In the genomic region with DNA sequence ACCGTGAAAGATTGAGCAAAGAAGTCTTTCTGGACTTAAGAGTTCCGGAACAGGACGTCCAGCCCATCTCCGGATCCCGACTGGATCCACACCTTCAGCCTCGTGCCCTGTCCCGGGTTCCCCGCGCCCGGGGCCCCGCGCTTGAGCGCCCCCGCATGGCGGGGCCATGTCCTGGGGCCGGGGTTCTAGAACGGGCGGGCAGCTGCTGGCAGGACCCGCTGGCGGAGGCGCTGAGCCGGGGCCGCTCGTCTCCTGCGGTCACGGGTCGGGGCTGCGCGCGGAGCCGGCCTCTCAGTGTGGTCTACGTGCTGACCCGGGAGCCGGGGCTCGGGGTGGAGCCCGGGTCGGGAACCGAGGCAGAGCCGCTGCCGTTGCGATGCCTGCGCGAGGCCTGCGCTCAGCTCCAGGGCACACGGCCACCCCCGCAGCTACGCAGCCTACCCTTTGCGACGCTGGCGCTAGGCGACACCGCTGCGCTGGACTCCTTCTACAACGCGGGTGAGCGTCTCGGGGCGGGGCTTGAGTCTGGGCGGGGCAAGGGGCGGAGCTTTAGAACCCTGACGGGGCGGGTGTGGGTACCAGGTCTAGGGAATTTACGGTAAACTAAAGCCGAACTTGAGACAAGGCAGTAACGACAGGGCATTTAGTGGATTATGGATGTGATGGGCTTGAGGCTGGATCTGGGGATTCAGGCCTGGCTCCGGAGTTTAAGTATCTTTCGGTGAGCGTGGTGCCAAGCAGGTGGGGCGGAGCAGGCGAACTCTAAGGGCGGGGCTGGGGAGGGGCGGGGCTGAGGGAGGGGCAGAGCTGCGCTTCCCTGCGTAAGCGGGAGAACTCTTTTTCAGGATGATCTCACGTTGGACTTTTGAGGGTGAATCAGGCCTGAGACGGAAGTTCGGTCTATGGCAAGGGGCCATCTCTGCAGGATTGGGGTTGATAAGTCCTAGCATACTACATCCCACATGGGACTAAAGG, we compare ENCODE assay signal across 8 mouse cellular contexts. TPM values are rescaled to one million over a fixed set of nuclear protein-coding genes. Genes with fewer than 3 reads are reported as not detected.
A peak's percentile ranks its signal among the peaks of the same experiment; 100 is the strongest.
DNase-seq lines count a peak whose midpoint lies in the region; ATAC-seq lines count a peak whose summit lies in the region.

No protein-coding gene starts in this region.

- peak overlapping the region; percentile 90 for H3K4me2 ChIP-seq in intestine, embryonic 14.5 days (ENCODE audit: low read length)

- H3K27ac ChIP-seq in intestine, embryonic 14.5 days (ENCODE audit: low read depth): peak overlapping the region; percentile 54; the same call in 1 of the 2 replicates

- WGBS in intestine, embryonic 14.5 days: under 1% methylated on average over 77 of the region's 78 CpGs

- H3K9me3 ChIP-seq in intestine, embryonic 14.5 days (ENCODE audit: control insufficient read depth, low read length): no peaks in the 10 kb centered on the region

- intact Hi-C loops in left cerebral cortex, postnatal 14 days (cut with DNase I): no loop called here

- peak overlapping the region; percentile 62 for H3K9ac ChIP-seq in intestine, embryonic 14.5 days (ENCODE audit: low read length)

- ATAC-seq in intestine, embryonic 14.5 days (replicated peaks; ENCODE audit: low FRiP score, low TSS enrichment, low read depth): peak; percentile 91
- ATAC-seq in megakaryocyte-erythroid progenitor cell, adult 5-6 weeks (replicated peaks; ENCODE audit: low FRiP score, low TSS enrichment, poor library complexity, severe bottlenecking): peak; percentile 81

- H3K4me1 ChIP-seq in intestine, embryonic 14.5 days (replicated peaks; ENCODE audit: control insufficient read depth, insufficient read depth, low read length): peaks cover 11% of the 10 kb centered on the region; the same call in 1 of the 2 replicates

- H3K4me3 ChIP-seq in intestine, embryonic 14.5 days (ENCODE audit: low read depth, low read length): peak overlapping the region; percentile 61

- H3K36me3 ChIP-seq in intestine, embryonic 14.5 days (ENCODE audit: control insufficient read depth, insufficient read depth, low read length): no peaks in the 10 kb centered on the region

- H3K27me3 ChIP-seq in intestine, embryonic 14.5 days (replicated peaks; ENCODE audit: control insufficient read depth, insufficient read depth, low read length): peaks cover 13% of the 10 kb centered on the region; the same call in 1 of the 2 replicates

- peak; percentile 96 for DNase-seq in adrenal gland, adult 2 months
- peak; percentile 93 for DNase-seq in embryo, embryonic 11 days
- DNase-seq in gastrocnemius, postnatal 25 days: peak; percentile 90
- peak; percentile 99 for DNase-seq in intestine, embryonic 14.5 days (ENCODE audit: low spot score)
- DNase-seq in left cerebral cortex, postnatal 14 days (ENCODE audit: low spot score in 2 of 2): peak; percentile 85 to 89
- peak; percentile 90 for DNase-seq in right cerebral cortex, postnatal 14 days
- peak; percentile 88 for DNase-seq in urinary bladder, postnatal 25 days (ENCODE audit: low spot score)

RNA-seq across cellular contexts. Expression of a gene that starts 0.6 kb away (rescaled TPM):
- total RNA-seq in adrenal gland, adult 2 months (2021): 10 to 100 TPM; 22.4 to 22.9 TPM
- 17.5 and 17.6 TPM in 2 replicates for polyA plus RNA-seq in adrenal gland, adult 2 months (2012; rRNA removed)
- 10 to 100 TPM in 1 of 2 experiments, 1 to 10 TPM in 1; 5.8 to 12.5 TPM for total RNA-seq in gastrocnemius, postnatal 25 days (2021)
- 2.8 and 3.2 TPM in 2 replicates for polyA plus RNA-seq in intestine, embryonic 14.5 days (2014; fragmentation: Nextera tagmentation; extraction: Ambion mirVana)
- 1 to 10 TPM; 2.3 to 5.8 TPM for total RNA-seq in left cerebral cortex, postnatal 14 days (2021)
- 10.6 and 15.9 TPM in 2 replicates for total RNA-seq in megakaryocyte-erythroid progenitor cell, adult 5-6 weeks (2014; fragmentation: Nextera tagmentation)
- total RNA-seq in megakaryocyte-erythroid progenitor cell, adult 5-6 weeks (2017): 6.9 and 7.0 TPM in 2 replicates

RNA-seq across cellular contexts. Expression of a gene that starts 21.7 kb away (rescaled TPM):
- total RNA-seq in adrenal gland, adult 2 months (2021): 1 to 10 TPM; 1.4 to 1.9 TPM
- polyA plus RNA-seq in adrenal gland, adult 2 months (2012; rRNA removed): 2.2 and 2.8 TPM in 2 replicates
- total RNA-seq in gastrocnemius, postnatal 25 days (2021): under 1 TPM; 0.29 to 0.36 TPM
- 1.5 and 2.2 TPM in 2 replicates for polyA plus RNA-seq in intestine, embryonic 14.5 days (2014; fragmentation: Nextera tagmentation; extraction: Ambion mirVana)
- total RNA-seq in left cerebral cortex, postnatal 14 days (2021): under 1 TPM in 1 of 2 experiments, not detected in 1; 0.51 TPM
- total RNA-seq in megakaryocyte-erythroid progenitor cell, adult 5-6 weeks (2014; fragmentation: Nextera tagmentation): 0.44 and 1.6 TPM in 2 replicates
- 1.9 TPM in 1 of 2 replicates, not detected in the other for total RNA-seq in megakaryocyte-erythroid progenitor cell, adult 5-6 weeks (2017)

RNA-seq across cellular contexts. Expression of a gene that starts 28.9 kb away (rescaled TPM):
- total RNA-seq in adrenal gland, adult 2 months (2021): under 1 TPM; 0.17 to 0.21 TPM
- polyA plus RNA-seq in adrenal gland, adult 2 months (2012; rRNA removed): 0.49 and 1.1 TPM in 2 replicates
- total RNA-seq in gastrocnemius, postnatal 25 days (2021): not detected
- polyA plus RNA-seq in intestine, embryonic 14.5 days (2014; fragmentation: Nextera tagmentation; extraction: Ambion mirVana): not detected in 2 replicates
- 1 to 10 TPM; 7.4 to 10.0 TPM for total RNA-seq in left cerebral cortex, postnatal 14 days (2021)
- not detected in 2 replicates for total RNA-seq in megakaryocyte-erythroid progenitor cell, adult 5-6 weeks (2014; fragmentation: Nextera tagmentation)
- not detected in 2 replicates for total RNA-seq in megakaryocyte-erythroid progenitor cell, adult 5-6 weeks (2017)

RNA-seq across cellular contexts. Expression of a gene that starts 29.3 kb away (rescaled TPM):
- 1 to 10 TPM; 1.6 to 4.0 TPM for total RNA-seq in adrenal gland, adult 2 months (2021)
- polyA plus RNA-seq in adrenal gland, adult 2 months (2012; rRNA removed): 2.5 and 5.6 TPM in 2 replicates
- not detected for total RNA-seq in gastrocnemius, postnatal 25 days (2021)
- 1.9 and 2.5 TPM in 2 replicates for polyA plus RNA-seq in intestine, embryonic 14.5 days (2014; fragmentation: Nextera tagmentation; extraction: Ambion mirVana)
- 1 to 10 TPM; 2.4 to 4.1 TPM for total RNA-seq in left cerebral cortex, postnatal 14 days (2021)
- total RNA-seq in megakaryocyte-erythroid progenitor cell, adult 5-6 weeks (2014; fragmentation: Nextera tagmentation): not detected in 2 replicates
- total RNA-seq in megakaryocyte-erythroid progenitor cell, adult 5-6 weeks (2017): not detected in 2 replicates

RNA-seq across cellular contexts. Expression of a gene that starts 36.4 kb away (rescaled TPM):
- total RNA-seq in adrenal gland, adult 2 months (2021): 10 to 100 TPM; 59.7 to 78.2 TPM
- polyA plus RNA-seq in adrenal gland, adult 2 months (2012; rRNA removed): 123 and 125 TPM in 2 replicates
- 10 to 100 TPM; 20.8 to 23.5 TPM for total RNA-seq in gastrocnemius, postnatal 25 days (2021)
- polyA plus RNA-seq in intestine, embryonic 14.5 days (2014; fragmentation: Nextera tagmentation; extraction: Ambion mirVana): 84.6 and 89.7 TPM in 2 replicates
- total RNA-seq in left cerebral cortex, postnatal 14 days (2021): 10 to 100 TPM; 81.7 to 87.9 TPM
- total RNA-seq in megakaryocyte-erythroid progenitor cell, adult 5-6 weeks (2014; fragmentation: Nextera tagmentation): 38.1 and 66.4 TPM in 2 replicates
- total RNA-seq in megakaryocyte-erythroid progenitor cell, adult 5-6 weeks (2017): 18.2 and 19.2 TPM in 2 replicates

Comparison
In these comparisons a context has a peak if more than half of its experiments do, and no peak if none do; other contexts are left out.
1. Peak in every context shown above with its lines: DNase-seq, ATAC-seq, H3K4me3 ChIP-seq and H3K27ac ChIP-seq.
2. RNA of a gene that starts 28.9 kb away (total RNA-seq): 7.4 to 10.0 TPM in left cerebral cortex, postnatal 14 days; 0.17 to 0.21 TPM in adrenal gland, adult 2 months, not detected in gastrocnemius, postnatal 25 days and not detected in megakaryocyte-erythroid progenitor cell, adult 5-6 weeks; every median in the first group is over 4 times any median in the second.